Mouse (Mus musculus): ENCODE data around the gene Col9a2.
A peak's percentile ranks its signal among the peaks of the same experiment; 100 is the strongest.
"Not testable (repeated sequence)": the region's sequence is repeated elsewhere in the genome, so short reads cannot be mapped to it uniquely, and the experiment has no call there.

Col9a2 gene

DNA sequence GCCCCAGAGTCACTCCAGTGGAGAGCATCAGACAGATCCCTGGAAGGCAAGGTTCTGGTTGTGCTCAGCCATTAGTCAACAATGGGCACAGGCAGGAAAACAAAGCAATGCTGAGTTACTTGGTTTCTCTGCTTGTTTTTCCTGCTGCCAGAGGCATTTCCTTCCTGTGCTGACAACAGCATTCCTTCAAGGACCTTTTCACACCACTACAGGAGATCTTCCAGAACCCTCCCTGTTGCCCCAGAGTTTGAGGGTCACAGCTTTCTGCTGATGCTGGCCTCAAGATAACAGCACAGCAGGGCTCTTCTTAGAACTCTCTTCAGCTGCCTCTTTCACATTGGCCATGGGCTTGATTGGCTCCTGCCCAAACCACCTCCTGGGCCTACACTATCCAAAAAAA lies 17.3 kb upstream of the Col9a2 start:
- DNase-seq (ENCODE audit: low spot score in 2 of 2), result no peak

DNA sequence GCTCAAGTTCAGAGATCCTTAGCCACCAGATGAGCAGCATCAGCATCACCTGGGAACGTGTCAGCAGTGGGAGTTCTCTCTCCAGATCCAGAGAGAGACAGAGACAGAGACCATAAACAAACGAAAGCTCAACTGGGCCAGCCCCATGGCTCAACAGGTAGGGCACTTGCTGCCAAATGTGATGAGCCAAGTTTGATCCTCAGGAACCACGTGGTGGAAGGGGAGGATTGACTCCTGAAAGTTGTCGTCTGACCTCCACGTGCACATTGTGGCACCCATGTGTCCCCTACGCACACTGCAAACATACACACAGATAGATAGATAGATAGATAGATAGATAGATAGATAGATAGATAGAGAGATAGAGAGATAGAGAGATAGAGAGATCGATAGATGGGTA lies 15.7 kb upstream of the Col9a2 start:
- no peak for DNase-seq (ENCODE audit: low spot score in 2 of 2)

DNA sequence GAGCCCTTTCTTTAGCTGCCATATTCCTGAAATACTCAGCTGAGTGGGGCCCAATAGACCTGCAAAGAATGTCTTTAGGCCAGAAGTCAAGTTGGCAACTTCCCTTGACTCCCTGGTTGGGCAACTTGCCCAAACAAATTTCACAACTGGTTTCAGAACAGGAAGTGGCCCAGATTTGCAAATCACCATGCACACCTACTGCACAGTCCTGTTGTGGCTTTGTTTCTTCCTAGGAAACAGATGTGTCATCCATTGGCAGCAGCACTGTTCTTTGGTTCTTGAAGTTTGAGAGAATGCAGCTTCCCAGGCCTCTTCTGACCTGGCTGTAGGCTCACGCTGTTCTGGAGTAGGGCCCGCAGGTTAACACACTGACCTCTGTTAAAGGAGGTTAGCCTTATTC lies 15.2 kb upstream of the Col9a2 start:
- peak in 1 of 2 experiments; percentile 56 for DNase-seq (ENCODE audit: low spot score in 2 of 2)

DNA sequence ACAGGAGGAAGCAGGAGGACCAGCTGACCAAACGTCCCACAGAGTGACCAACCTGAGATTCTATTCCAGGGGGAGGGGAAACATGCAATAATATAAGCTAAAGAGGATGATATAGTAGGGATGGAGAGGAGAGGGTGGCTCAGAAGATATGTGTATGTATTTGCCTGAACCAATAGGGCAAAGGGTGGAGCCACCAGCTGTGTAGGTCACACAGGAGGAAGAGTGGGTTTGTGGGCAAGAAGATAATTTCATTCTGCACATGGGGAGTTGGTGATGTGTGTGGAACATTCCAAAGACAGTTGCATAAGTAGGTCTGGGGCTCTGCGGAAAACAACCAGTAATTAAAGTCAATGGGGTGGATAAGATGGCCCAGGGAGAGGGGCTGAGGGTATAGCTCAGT lies 13.5 kb upstream of the Col9a2 start:
- no peak for DNase-seq (ENCODE audit: low spot score in 2 of 2)

DNA sequence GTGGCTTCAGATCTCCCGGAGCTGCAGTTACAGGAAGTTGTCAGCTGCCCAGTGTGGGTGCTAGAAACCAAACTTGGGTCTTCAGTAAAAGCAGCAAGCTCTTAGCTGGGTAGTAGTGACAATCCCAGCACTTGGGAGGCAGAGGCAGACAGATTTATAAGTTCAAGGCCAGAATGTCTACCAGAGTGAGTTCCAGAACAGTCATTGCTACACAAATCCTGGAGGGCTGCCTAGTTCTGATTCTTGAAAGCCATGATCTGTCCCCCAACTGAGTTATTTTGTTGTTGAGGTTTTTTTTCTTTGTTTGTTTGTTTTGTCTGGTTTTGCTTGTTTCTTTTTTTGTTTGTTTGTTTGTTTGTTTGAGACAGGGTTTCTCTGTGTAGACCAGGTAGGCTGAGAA lies 11.0 kb upstream of the Col9a2 start:
- DNase-seq (ENCODE audit: low spot score in 2 of 2), result no peak

DNA sequence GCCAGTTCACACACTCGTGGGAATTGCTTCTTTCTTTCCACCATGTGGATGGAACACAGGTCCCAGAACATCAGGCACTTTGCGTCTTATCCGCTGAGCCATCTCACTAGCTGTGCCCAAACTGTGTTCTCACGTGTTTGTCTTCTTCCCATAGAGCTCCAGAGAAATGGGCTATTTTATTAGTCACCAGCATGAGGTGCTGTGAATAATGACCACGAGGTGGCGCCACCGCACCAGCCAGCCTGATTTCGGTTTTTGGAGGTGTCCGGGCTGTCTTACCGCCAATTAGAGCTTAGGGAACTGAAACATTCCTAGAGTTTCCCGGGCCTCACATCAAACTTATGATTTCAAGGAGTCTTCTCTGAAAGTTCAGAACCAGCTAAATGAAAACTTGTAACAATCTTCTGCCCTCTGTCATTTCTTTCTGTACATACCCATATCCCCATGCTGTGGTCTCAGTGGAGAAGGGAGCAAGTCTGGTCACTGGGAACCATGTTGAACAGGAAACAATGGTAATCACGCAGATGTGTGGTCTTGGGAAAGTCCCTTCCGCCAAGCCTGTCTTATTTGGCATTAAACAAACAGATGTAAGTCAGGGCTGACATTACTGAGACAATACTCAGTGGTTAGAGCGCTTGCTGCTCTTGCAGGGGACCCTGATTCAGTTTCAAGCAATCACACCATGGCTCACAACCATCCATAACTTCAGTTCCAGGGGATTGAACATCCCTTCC lies 10.4 kb upstream of the Col9a2 start:
- DNase-seq (ENCODE audit: low spot score in 2 of 2), result no peak

DNA sequence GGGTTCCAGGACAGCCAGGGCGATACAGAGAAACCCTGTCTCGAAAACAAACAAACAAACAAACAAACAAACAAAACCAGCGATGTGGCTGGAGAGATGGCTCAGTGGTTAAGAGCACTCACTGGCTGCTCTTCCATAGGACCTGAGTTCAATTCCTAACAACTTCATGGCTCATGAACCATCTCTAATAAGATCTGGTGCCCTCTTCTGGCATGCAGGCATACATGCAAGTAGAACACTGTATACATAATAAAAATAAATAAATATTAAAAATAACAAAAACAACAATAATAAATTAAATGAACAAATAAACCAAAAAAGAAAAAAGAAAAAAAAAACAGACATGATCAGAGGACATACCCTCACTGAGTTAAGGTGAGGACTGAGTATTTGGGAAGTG lies 9.6 kb upstream of the Col9a2 start:
- no peak for DNase-seq (ENCODE audit: low spot score in 2 of 2)

DNA sequence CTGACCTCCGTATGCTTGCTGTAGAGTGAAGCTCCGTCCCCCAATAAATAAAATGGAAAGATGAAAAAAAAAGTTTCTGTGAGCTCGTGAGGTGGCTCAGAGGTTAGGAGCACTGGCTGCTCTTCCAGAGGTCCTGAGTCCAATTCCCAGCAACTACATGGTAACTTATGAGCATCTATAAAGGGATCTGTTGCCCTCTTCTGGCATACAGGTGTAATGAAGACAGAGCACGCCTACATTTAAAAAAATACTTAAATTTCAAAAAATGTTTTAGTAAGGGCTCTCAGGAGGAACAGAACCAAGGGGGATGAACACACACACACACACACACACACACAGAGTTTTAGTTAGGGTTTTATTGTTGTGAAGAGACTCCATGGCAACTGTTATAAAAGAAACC lies 7.7 kb upstream of the Col9a2 start:
- no peak for DNase-seq (ENCODE audit: low spot score in 2 of 2)

DNA sequence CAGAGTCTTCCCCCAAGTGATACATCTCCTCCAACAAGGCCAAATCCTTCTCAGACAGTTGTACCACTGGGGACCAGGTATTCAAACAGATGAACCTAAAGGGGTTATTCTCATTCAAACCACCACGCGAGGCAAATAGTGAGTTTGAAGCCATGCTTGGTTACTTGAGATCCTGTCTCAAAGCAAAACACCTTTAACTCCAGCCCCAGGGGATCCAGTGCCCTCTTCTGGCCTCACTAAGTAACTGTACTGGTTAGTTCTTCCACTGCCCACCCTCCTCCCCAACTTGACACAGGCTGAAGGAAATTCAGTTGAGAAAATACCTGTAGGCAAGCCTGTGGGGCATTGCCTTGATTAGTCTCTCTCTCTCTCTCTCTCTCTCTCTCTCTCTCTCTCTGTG lies 6.2 kb upstream of the Col9a2 start:
- DNase-seq (ENCODE audit: low spot score in 2 of 2), result no peak

DNA sequence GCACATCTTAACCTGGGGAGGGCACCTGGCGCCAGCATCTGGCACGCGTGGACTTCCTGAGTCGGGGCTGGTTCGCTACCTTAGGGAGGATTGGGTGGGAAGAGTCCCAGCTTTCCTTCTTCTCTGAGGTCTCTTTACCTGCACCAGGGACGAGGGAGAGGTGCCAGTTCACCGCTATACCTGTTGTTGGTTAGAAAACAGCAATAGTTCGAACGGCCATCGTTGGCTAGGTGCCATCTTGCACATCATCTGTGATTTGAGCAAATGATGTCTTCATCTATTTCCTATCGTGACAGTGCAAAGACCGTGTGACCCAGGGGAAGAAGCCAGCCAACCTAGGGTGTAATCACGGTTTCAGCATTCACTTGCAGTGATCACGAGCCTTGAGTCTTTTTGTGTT lies 1.1 kb downstream of the Col9a2 start:
- no peak for DNase-seq (ENCODE audit: low spot score in 2 of 2)

DNA sequence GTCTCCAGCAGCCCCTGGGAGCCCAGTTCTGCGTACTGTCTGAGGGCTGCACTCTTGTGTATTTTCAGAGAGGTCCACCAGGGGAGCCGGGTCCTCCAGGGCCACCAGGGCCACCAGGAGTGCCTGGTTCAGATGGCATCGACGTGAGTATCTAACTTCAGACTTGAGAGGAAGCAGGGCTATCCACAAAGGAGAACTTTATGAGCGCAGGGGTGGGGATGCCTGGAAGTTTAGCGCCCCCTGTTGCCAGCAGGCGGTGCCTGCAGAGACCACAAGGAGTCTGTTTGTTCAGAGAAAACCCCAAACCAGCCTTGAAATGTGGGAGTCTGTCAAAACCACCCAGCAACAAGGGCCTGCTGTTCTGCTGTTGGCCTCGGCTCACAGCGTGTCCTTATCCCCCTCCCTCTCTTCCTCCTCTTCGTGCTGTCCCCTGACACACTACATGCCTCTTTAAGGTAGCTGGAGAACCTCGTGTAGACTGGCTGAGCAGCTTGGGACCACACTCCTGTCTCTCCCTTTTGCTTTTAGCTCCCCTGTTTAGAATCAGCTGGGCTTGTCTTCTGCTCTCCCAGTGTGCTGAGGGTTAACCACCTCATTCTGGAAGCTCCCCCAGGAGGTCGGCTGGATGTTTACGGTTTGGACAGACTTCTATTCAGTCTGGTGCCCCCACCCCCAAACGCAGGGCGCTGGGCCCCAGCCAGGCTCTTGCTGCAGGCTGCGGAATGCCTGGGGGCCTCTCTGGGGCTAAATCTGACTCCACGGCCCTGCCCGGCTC lies 1.9 kb downstream of the Col9a2 start:
- no peak for DNase-seq (ENCODE audit: low spot score in 2 of 2)

DNA sequence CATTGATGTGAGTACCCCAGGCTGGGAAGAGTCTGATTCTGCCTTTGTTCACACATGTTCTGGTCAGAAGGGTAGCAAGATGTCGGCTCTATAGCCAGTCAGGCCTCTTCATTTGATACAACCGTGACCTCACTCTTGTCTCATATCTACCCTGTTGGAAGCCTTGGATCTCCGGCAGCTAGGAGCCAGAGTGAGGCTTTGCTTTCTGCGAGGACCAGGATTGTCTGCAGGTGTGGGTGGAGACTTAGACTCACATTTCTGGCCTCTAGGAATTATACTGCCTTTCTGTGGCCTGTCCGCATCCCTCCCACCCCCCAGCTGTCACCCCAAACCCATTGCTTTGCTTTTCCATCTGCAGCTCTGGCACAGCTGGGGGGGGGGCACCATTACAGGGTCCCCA lies 3.3 kb downstream of the Col9a2 start:
- no peak for DNase-seq (ENCODE audit: low spot score in 2 of 2)

DNA sequence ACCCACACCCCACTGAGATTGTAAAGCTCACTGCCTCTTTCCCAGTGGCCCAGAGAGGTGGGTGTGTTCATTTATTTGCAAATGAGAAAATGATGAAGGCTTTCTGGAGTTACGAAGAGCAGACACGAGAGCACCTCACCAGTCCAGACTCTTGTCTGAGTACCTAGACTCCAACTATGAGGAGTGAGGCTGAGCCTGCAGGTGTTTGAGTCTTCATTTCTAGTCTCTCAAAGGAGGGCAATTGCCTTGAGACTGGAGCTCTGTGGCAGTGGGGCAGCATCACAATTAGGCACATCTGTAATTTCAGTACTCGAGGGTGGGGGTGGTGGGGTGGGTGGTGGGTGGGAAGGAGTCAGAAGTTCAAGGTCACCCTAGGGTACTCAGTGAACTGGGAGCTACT lies 3.8 kb downstream of the Col9a2 start:
- DNase-seq (ENCODE audit: low spot score in 2 of 2), result no peak

DNA sequence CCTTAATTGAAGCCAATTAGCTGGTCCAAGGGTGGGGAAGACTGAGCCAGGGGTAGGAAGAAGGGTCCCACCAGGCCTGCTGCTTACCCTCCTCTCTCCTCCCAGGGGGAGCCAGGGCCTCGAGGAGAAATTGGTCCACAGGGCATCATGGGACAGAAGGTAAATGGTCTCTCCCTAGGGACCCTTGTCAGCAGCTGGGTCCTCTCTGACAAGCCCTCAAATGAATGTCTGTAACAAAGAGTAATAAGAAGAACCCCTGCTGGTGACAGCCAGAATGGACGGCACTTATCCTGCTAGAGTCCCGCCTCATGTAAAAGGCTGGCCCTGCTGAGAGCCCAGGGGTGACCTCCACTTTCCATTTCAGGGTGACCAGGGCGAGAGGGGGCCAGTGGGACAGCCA lies 12.7 kb downstream of the Col9a2 start:
- no peak for DNase-seq (ENCODE audit: low spot score in 2 of 2)

DNA sequence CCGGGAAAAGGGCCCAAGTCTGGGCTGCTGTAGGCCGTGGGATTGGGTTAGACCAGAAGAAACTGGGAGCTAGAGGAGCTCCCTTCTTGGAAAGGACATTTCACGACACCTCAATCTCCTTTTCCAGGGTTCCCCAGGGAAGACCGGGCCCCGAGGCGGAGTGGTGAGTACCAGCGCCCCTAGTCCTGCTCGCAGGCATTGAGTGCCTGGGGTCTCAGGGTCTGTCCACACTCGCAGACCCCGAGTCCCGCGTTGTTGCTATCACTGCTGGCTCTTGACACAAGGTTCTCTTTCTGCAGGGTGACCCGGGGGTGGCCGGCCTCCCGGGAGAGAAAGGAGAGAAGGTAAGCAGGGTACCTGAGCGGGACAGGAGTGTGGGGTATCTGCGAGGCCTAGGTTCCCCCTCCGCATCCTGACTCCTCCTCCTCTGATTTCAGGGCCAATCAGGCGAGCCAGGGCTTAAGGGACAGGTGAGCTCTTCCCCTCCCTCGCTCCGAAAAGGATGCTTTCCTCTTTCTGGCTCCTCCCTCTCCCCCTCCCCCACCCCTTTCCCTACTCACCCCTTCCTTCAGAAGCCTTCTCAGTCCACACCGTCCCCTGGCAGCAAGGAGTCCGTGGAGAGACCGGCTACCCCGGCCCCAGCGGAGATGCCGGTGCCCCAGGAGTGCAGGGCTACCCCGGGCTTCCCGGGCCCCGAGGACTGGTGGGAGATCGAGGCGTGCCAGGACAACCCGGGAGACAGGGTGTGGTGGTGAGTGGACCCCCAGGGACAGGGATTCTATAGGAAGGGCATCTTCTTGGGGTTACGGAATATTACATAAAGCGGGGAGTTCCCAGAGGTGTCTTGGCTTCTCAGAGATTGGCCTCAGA lies 13.5 kb downstream of the Col9a2 start:
- DNase-seq (ENCODE audit: low spot score in 2 of 2), result no peak

DNA sequence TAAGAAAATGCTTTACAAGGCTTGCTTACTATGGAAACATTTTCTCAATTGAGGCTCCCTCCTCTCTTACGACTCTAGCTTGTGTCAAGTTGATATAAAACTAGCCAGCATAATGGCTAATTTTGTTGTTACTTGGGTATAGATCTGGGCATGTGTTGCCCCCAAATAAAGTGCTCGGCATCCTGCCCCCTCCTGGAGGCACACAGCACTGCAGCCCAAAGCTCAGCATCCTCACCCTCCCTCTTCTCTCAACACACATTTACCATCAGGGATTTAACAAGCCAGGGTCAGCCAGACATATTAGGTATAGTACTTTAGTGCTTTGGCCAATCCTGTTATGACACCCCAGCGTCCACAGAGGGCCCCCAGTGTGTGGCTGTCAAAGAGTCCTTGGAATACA lies 17.2 kb downstream of the Col9a2 start:
- DNase-seq (ENCODE audit: low spot score in 2 of 2), result no peak

DNA sequence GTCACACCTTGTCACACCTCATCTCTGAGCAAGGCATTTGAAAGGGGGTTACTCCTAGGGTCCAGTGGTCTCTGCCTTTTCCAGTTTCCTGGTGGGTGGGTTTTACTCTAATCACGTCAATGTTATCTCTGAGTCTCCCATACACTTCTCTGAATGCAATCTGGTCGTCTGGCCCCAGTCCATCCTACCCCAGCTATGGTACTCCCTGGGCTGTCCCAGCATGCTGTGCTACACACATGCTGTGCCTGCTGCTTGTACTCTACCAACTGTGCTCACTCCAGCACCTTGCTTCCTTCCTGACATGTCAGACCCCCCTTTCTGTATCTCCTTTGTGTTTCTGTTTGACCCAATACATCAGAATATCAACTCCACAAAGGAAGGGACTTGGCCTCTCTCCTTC lies 17.8 kb downstream of the Col9a2 start:
- no peak for DNase-seq (ENCODE audit: low spot score in 2 of 2)

DNA sequence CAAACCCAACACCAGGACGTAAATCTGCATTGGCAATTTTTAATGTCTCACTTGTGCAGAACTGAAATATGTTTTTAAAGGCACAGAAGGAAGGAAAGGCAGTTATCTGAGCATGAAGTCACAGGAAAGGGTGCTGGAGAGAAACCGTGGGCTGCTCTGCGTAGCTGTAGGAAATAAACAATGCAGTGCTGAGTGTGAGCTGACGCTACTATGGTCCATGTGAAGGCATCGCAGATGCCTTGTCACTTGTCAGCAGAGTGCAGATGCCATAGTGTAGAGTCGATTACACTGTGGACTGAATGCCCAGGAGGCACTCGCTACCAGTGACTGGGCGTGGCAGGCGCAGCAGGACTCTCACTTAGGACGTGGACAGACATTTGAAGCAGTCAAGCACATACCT lies 20.0 kb downstream of the Col9a2 start:
- not testable (repeated sequence) for DNase-seq (ENCODE audit: low spot score in 2 of 2)

DNA sequence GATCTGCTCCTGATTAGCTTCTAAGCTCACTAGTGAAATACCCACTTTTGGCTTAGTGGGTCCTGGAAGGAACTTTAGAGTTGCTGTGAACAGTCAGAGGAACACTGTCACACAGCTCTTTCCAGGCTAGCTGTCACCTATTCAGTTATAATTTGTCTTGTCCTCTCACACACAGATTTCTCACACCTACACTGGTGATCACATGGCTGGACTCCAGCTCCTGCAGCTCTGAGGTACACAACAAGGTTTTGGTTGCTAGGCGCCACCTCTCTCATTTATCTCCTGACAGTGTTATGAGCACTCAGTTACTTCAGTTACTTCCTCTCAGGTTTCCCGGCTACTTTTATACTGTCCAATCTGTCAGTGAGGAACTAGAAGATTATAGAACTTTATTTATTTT lies 26.2 kb downstream of the Col9a2 start:
- no peak for DNase-seq (ENCODE audit: low spot score in 2 of 2)

DNA sequence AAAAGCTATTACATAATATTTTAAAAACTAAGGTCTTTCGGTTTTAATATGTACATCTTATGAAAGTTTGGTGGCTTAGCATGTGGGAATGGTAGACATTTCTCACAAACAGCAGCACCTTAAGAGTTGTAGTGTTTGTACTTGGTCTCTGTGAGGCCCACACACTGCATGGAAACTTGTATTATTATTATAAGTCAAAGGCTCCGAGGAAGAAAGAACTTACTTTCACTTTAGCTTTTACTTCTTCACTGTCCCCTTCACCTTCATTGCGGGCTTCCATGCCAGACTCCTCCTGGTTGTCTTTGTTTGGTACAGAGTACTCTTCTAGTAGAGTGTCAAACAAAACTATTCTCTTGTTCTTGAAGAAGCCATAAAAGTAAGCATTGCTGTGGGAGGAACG lies 35.1 kb downstream of the Col9a2 start:
- no peak for DNase-seq (ENCODE audit: low spot score in 2 of 2)

DNA sequence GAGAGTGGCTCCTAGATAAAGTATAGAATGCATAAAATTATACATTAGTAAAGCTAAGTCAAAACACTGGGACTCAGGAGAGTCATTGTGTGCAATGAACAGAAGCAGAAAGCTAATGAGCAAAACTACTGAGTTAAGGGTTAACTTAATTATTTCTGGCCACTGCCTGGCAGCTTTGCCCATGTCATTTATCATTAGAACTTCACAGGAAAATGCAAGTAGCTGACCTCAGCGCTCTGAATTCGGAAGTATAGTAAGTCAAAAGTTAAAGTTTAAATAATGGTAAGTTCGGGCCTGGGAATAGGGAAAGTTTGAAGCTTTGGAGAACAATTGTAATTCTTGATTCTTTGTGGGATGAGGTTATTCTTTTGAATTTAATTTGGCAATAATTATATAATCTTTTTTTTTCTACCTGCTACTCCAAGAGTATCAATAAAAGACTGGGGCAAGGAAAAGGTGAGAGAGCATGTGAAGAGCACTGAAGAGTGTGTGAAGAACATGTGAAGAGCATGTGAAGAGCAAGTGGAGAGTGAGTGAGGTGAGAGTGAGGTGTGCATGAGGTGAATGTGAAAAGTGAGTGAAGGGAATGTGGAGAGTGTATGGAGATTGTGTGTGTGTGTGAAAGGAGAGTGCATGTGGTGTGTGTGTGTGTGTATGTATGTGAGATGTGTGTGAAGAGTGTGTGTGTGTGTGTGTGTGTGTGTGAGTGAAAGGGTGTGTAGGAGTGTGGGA lies 38.9 kb downstream of the Col9a2 start:
- no peak for DNase-seq (ENCODE audit: low spot score in 2 of 2)

DNA sequence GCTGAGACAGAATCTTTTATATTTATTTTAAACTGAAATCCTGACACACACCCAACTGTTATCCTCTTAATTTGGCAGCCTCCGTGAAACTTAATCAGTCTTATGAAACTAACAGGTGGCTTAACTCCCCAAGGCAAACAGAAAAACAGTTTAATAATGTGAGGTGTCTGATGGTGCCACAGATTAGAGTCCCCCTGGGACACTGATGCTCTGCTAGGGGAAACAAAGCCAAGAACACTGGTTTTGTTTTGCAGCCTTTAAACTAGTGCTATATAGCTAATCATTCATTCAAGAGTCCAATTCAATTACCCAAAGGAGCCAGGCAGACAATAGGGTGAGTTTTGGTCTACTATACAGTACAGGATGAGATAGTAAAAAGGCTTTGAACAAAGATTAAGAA lies 41.2 kb downstream of the Col9a2 start:
- DNase-seq (ENCODE audit: low spot score in 2 of 2), result no peak
